Mouse (Mus musculus): ENCODE data around the gene Wipi1. TPM values are rescaled to one million over a fixed set of nuclear protein-coding genes. Genes with fewer than 3 reads are reported as not detected.
"Not testable (repeated sequence)": the region's sequence is repeated elsewhere in the genome, so short reads cannot be mapped to it uniquely, and the experiment has no call there.

The Wipi1 gene
- polyA plus RNA-seq, 1 experiment from 2014 or later = 9.9 TPM

DNA sequence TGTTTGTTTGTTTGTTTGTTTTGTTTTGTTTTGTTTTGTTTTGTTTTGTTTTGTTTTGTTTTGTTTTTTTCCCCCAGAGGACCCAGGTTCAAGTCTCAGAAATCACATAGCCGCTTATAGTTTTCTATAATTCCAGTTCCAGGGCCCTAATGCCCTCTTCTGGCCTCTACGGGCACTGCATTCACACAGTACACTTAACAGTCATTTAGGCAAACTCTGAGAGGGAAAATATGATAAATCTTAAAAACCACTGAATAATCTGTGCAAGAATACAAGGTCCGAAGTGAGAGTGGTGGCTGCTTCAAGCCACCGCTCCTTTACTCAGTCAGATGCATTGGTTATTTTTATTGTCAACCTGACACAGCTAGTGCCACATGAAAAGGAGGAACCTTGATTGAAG lies 15.9 kb upstream of the Wipi1 start:
- 0 out of 2 replicates have a peak, but pooled peaks cover 2% of the 10 kb centered on the region for H3K4me1 ChIP-seq (ENCODE audit: control insufficient read depth, insufficient read depth, low read length)
- ATAC-seq (ENCODE audit: low FRiP score, low TSS enrichment) (no peak), DNase-seq (peak; percentile 23)
- 86% methylated on average over 4 of the region's 4 CpGs for WGBS
- H3K27me3 ChIP-seq (ENCODE audit: control insufficient read depth, insufficient read depth, low read length) = no peaks in the 10 kb centered on the region
- no peak overlapping the region for H3K27ac ChIP-seq (replicated peaks; ENCODE audit: low read depth, low read length)
- no peaks in the 10 kb centered on the region for H3K36me3 ChIP-seq (ENCODE audit: control insufficient read depth, insufficient read depth, low read length)
- H3K9me3 ChIP-seq (ENCODE audit: control insufficient read depth, low read length) = no peaks in the 10 kb centered on the region
- H3K9ac ChIP-seq (replicated peaks; ENCODE audit: low read length) = no peak overlapping the region
- H3K4me3 ChIP-seq (replicated peaks; ENCODE audit: low read depth, low read length) = no peak overlapping the region
- H3K4me2 ChIP-seq (ENCODE audit: low read length) = no peak overlapping the region

DNA sequence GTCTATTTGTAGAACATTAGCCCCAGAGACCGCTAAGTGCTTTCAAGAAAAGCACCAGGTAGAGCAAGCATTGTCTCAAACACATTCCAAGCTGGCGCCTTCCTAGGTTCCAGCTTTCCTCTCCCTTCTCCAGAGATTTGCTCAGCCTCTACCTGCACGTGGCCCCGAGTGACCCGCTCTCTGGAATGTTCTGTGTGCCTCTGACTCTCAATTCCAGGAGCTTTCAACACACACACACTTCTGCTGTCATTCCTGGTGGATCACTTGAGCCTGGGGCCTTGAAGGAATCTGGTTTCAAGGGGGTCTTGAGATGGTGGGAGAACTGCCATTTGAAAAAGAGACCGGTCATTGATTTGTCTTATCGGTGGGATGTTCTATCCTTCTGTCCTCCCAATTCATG lies 11.5 kb upstream of the Wipi1 start:
- no peaks in the 10 kb centered on the region for H3K36me3 ChIP-seq (ENCODE audit: control insufficient read depth, insufficient read depth, low read length)
- H3K9me3 ChIP-seq (ENCODE audit: control insufficient read depth, low read length) = no peaks in the 10 kb centered on the region
- DNase-seq (no peak), ATAC-seq (ENCODE audit: low FRiP score, low TSS enrichment) (no peak)
- H3K4me3 ChIP-seq (replicated peaks; ENCODE audit: low read depth, low read length) = no peak overlapping the region
- H3K27ac ChIP-seq (replicated peaks; ENCODE audit: low read depth, low read length) = no peak overlapping the region
- no peaks in the 10 kb centered on the region for H3K27me3 ChIP-seq (ENCODE audit: control insufficient read depth, insufficient read depth, low read length)
- 0 out of 2 replicates have a peak, but pooled peaks cover 4% of the 10 kb centered on the region for H3K4me1 ChIP-seq (ENCODE audit: control insufficient read depth, insufficient read depth, low read length)
- no peak overlapping the region for H3K4me2 ChIP-seq (ENCODE audit: low read length)
- H3K9ac ChIP-seq (replicated peaks; ENCODE audit: low read length) = no peak overlapping the region
- 87% methylated on average over 7 of the region's 7 CpGs for WGBS

DNA sequence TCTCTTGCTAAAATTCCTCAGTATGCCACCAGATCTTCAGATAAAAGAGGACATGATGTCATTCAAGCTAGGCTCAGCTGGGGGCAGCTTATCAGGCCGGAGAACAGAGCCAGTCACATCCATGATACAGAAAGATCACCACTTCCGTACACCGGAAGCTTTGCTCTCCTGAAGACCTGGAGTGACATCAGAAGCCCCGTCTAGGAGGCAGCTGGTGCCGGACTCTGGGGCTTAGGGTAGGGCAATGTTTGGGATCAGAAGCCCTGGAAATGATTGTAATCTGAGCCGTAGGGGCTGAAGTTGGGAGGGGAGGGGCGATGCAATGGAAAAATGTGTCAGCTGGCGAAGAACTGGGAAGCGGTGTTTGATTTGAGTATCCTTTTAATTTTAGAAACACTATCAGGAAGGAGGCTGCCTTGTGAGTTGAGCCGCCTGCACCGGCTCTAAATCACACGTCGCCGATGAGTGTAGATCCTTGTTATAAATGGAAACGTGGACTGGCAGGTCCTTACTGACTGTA lies 10.8 kb upstream of the Wipi1 start:
- WGBS = 48% methylated on average over 15 of the region's 15 CpGs
- H3K9ac ChIP-seq (replicated peaks; ENCODE audit: low read length) = no peak overlapping the region
- DNase-seq = peak; percentile 10
- no peak for ATAC-seq (ENCODE audit: low FRiP score, low TSS enrichment)
- H3K4me1 ChIP-seq (ENCODE audit: control insufficient read depth, insufficient read depth, low read length) = 0 out of 2 replicates have a peak, but pooled peaks cover 4% of the 10 kb centered on the region
- H3K27ac ChIP-seq (replicated peaks; ENCODE audit: low read depth, low read length) = 0 out of 2 replicates have a peak overlapping the region, but pooled peaks have one; percentile 5
- H3K4me3 ChIP-seq (replicated peaks; ENCODE audit: low read depth, low read length) = no peak overlapping the region
- H3K4me2 ChIP-seq (ENCODE audit: low read length) = peak overlapping the region; percentile 22
- no peaks in the 10 kb centered on the region for H3K27me3 ChIP-seq (ENCODE audit: control insufficient read depth, insufficient read depth, low read length)
- no peaks in the 10 kb centered on the region for H3K36me3 ChIP-seq (ENCODE audit: control insufficient read depth, insufficient read depth, low read length)
- no peaks in the 10 kb centered on the region for H3K9me3 ChIP-seq (ENCODE audit: control insufficient read depth, low read length)

DNA sequence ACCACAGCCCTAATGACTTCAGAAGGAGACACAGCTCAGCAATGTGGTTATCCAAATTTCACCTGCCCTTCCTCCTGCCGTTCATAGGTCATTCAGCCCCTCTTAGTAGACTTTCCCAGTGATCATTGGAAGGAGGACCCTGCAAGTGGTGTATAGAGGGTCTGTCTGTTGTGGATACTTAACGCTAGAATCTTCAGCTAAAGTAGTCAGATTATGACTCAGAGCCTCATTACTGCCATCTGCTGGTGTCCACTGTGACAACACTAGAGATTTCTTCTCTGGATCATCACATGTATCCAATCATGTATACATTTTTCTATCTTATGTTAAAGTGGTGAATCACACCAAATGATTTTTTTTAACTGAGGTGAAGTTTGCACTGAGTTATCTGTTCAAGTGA lies 9.4 kb upstream of the Wipi1 start:
- no peak for ATAC-seq (ENCODE audit: low FRiP score, low TSS enrichment)
- H3K4me3 ChIP-seq (replicated peaks; ENCODE audit: low read depth, low read length) = no peak overlapping the region
- 23% methylated on average over 2 of the region's 2 CpGs for WGBS
- DNase-seq = peak; percentile 89
- no peaks in the 10 kb centered on the region for H3K27me3 ChIP-seq (ENCODE audit: control insufficient read depth, insufficient read depth, low read length)
- no peaks in the 10 kb centered on the region for H3K9me3 ChIP-seq (ENCODE audit: control insufficient read depth, low read length)
- no peak overlapping the region for H3K4me2 ChIP-seq (ENCODE audit: low read length)
- H3K36me3 ChIP-seq (ENCODE audit: control insufficient read depth, insufficient read depth, low read length) = no peaks in the 10 kb centered on the region
- H3K4me1 ChIP-seq (ENCODE audit: control insufficient read depth, insufficient read depth, low read length) = 0 out of 2 replicates have a peak, but pooled peaks cover 4% of the 10 kb centered on the region
- no peak overlapping the region for H3K27ac ChIP-seq (replicated peaks; ENCODE audit: low read depth, low read length)
- H3K9ac ChIP-seq (replicated peaks; ENCODE audit: low read length) = no peak overlapping the region

DNA sequence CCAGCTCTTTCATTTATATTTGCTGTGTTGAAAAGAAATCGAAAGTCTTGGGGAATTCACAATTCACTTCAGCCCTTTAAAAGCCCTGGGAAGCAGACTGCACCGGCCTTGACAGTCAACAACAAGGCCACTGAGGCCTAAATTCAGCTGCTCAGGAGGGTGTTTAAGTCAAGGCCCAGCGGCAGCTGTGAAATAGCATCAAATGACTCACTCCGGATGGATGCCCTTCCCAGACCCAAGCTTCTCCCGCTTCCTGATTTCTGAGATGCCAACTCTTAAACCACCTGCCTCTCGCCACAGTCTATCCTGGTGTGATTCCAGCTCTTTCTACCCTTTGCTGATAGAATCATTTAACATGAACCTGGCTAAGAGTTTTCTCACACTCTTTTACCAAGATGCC lies 8.6 kb upstream of the Wipi1 start:
- Histone ChIP-seq H3K4me3 (replicated peaks; ENCODE audit: low read depth, low read length) (no peak overlapping the region), H3K4me1 (ENCODE audit: control insufficient read depth, insufficient read depth, low read length) (0 out of 2 replicates have a peak, but pooled peaks cover 4% of the 10 kb centered on the region), H3K4me2 (ENCODE audit: low read length) (no peak overlapping the region), H3K9ac (replicated peaks; ENCODE audit: low read length) (no peak overlapping the region), H3K36me3 (ENCODE audit: control insufficient read depth, insufficient read depth, low read length) (no peaks in the 10 kb centered on the region), H3K27me3 (ENCODE audit: control insufficient read depth, insufficient read depth, low read length) (no peaks in the 10 kb centered on the region), H3K9me3 (ENCODE audit: control insufficient read depth, low read length) (no peaks in the 10 kb centered on the region), H3K27ac (replicated peaks; ENCODE audit: low read depth, low read length) (no peak overlapping the region)
- DNase-seq = no peak
- 88% methylated on average over 6 of the region's 6 CpGs for WGBS
- no peak for ATAC-seq (ENCODE audit: low FRiP score, low TSS enrichment)

DNA sequence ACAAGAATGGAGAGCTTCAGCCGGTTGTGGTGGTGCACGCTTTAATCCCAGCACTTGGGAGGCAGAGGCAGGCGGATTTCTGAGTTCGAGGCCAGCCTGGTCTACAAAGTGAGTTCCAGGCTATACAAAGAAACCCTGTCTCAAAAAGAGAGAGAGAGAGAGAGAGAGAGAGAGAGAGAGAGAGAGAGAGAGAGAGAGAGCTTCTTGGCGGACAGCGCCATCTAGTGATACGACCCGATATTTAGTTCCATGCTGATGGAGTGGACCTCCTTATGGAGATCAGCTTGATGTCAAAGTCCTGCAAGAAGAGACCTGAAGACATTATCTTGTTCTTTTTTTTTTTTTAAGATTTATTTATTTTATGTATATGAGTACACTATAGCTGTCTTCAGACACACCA lies 7.3 kb upstream of the Wipi1 start:
- WGBS = 38% methylated on average over 8 of the region's 8 CpGs
- H3K27me3 ChIP-seq (ENCODE audit: control insufficient read depth, insufficient read depth, low read length); H3K4me2 ChIP-seq (ENCODE audit: low read length); H3K27ac ChIP-seq (replicated peaks; ENCODE audit: low read depth, low read length); H3K36me3 ChIP-seq (ENCODE audit: control insufficient read depth, insufficient read depth, low read length); ATAC-seq (ENCODE audit: low FRiP score, low TSS enrichment); H3K9me3 ChIP-seq (ENCODE audit: control insufficient read depth, low read length); H3K9ac ChIP-seq (replicated peaks; ENCODE audit: low read length); H3K4me3 ChIP-seq (replicated peaks; ENCODE audit: low read depth, low read length); H3K4me1 ChIP-seq (ENCODE audit: control insufficient read depth, insufficient read depth, low read length): not testable (repeated sequence)
- DNase-seq = peak; percentile 46

DNA sequence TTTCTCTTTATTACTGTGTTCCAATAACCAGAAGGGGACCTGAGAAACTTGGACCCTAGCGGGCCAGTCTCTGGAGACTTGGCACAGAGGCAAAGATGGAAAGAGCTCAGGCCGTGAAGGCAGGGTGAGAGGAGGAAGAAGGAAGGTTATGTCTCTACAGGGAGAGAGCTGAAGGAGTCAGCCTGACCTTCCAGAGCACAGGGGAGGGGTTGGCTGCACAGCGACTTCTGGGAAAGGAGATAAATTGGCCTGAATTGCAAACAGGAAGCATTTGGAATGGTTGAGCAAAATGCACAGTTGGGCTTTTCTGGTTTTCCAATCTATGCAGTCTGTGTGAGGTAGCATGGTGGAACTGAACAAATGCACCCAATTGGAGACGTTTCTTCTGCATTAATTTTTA lies 5.0 kb upstream of the Wipi1 start:
- DNase-seq (no peak), ATAC-seq (ENCODE audit: low FRiP score, low TSS enrichment) (no peak)
- Histone ChIP-seq H3K36me3 (ENCODE audit: control insufficient read depth, insufficient read depth, low read length) (no peaks in the 10 kb centered on the region), H3K4me1 (ENCODE audit: control insufficient read depth, insufficient read depth, low read length) (no peaks in the 10 kb centered on the region), H3K4me3 (replicated peaks; ENCODE audit: low read depth, low read length) (no peak overlapping the region), H3K27ac (replicated peaks; ENCODE audit: low read depth, low read length) (no peak overlapping the region), H3K9me3 (ENCODE audit: control insufficient read depth, low read length) (no peaks in the 10 kb centered on the region), H3K4me2 (ENCODE audit: low read length) (no peak overlapping the region), H3K27me3 (ENCODE audit: control insufficient read depth, insufficient read depth, low read length) (peaks cover 3% of the 10 kb centered on the region; the same call in 1 of the 2 replicates), H3K9ac (replicated peaks; ENCODE audit: low read length) (no peak overlapping the region)
- WGBS = 76% methylated on average over 4 of the region's 4 CpGs

DNA sequence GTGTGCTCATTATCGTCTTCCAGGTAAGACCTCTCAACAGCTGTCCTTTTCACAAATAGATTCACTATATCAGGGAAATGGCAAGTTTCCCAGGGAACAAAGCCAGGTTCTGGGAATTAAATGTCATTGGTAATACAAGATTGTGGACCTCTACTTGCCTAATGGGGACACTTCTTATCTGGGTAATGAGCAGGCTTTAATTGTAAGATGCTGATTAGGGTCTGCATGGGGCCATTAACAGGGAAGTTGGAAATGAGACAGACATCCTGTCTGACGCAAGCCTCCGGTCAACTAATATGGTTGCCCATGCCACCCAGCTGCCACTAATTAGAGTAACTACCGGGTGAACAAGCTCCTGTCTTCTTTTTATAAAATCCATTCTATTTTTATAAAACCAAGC lies 4.6 kb upstream of the Wipi1 start:
- Histone ChIP-seq H3K36me3 (ENCODE audit: control insufficient read depth, insufficient read depth, low read length) (no peaks in the 10 kb centered on the region), H3K27ac (replicated peaks; ENCODE audit: low read depth, low read length) (no peak overlapping the region), H3K4me3 (replicated peaks; ENCODE audit: low read depth, low read length) (no peak overlapping the region), H3K4me1 (ENCODE audit: control insufficient read depth, insufficient read depth, low read length) (no peaks in the 10 kb centered on the region), H3K9me3 (ENCODE audit: control insufficient read depth, low read length) (no peaks in the 10 kb centered on the region), H3K4me2 (ENCODE audit: low read length) (no peak overlapping the region), H3K27me3 (ENCODE audit: control insufficient read depth, insufficient read depth, low read length) (peaks cover 3% of the 10 kb centered on the region; the same call in 1 of the 2 replicates), H3K9ac (replicated peaks; ENCODE audit: low read length) (no peak overlapping the region)
- 86% methylated on average over 4 of the region's 4 CpGs for whole genome bisulfite sequencing
- no peak for DNase-seq
- no peak for ATAC-seq (ENCODE audit: low FRiP score, low TSS enrichment)

DNA sequence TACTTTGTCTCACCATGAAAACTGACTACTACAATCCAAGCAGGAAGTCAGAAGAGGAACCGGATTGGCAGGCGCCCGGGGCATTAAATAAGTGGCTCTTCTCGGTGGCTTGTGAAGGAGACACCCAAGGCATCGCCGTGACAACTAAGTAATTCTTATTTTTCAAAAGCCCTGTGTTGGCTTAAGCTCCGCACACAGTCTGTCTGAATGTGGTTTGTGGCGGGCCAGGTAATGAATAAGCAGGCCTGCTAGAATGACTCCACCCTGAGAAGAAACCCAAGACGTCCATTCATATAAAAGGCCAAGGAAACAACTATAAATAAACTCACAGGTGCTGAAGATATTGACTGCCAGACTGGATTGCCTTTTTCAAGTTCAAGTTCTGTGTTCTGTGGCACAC lies 3.5 kb upstream of the Wipi1 start:
- no peaks in the 10 kb centered on the region for H3K36me3 ChIP-seq (ENCODE audit: control insufficient read depth, insufficient read depth, low read length)
- H3K27me3 ChIP-seq (ENCODE audit: control insufficient read depth, insufficient read depth, low read length) = peaks cover 3% of the 10 kb centered on the region; the same call in 1 of the 2 replicates
- no peak overlapping the region for H3K9ac ChIP-seq (replicated peaks; ENCODE audit: low read length)
- H3K4me2 ChIP-seq (ENCODE audit: low read length) = no peak overlapping the region
- H3K9me3 ChIP-seq (ENCODE audit: control insufficient read depth, low read length) = no peaks in the 10 kb centered on the region
- ATAC-seq (ENCODE audit: low FRiP score, low TSS enrichment) = no peak
- 50% methylated on average over 9 of the region's 9 CpGs for WGBS
- no peak for DNase-seq
- no peak overlapping the region for H3K4me3 ChIP-seq (replicated peaks; ENCODE audit: low read depth, low read length)
- H3K27ac ChIP-seq (replicated peaks; ENCODE audit: low read depth, low read length) = no peak overlapping the region
- peaks cover 5% of the 10 kb centered on the region for H3K4me1 ChIP-seq (ENCODE audit: control insufficient read depth, insufficient read depth, low read length)
